Mouse (Mus musculus) retina, postnatal 7 days (tissue): ENCODE results near the gene Rgmb.
A peak's percentile ranks its signal among the peaks of the same experiment; 100 is the strongest.

Experiments
- DNase-seq: peaks from one replicate; pipeline ENCODE4 v3.0.0-alpha.2; 2012; ENCODE audit warnings: low read depth, low spot score

Rgmb gene

GRCm38 (mm10) chr17:15830766-15831644 is at the start of gene Rgmb:
Gene Rgmb (minus strand): TSS chr17:15831039.
- DNase-seq = no peak

- DNase-seq = no peak
Measured at GRCm38 (mm10) chr17:15874765-15875164, 43.9 kb upstream of the Rgmb start.

GRCm38 (mm10) chr17:15872093-15872492 is 41.3 kb upstream of the Rgmb start:
- no peak for DNase-seq

- DNase-seq = no peak
Measured at GRCm38 (mm10) chr17:15865249-15865648, 34.4 kb upstream of the Rgmb start.

GRCm38 (mm10) chr17:15862355-15862754 is 31.5 kb upstream of the Rgmb start:
- no peak for DNase-seq

GRCm38 (mm10) chr17:15853121-15853520 is 22.3 kb upstream of the Rgmb start:
- DNase-seq = no peak

- no peak for DNase-seq
Measured at GRCm38 (mm10) chr17:15850544-15850943, 19.7 kb upstream of the Rgmb start.

- no peak for DNase-seq
Measured at GRCm38 (mm10) chr17:15841425-15841824, 10.6 kb upstream of the Rgmb start.

GRCm38 (mm10) chr17:15832398-15832797 is 1.6 kb upstream of the Rgmb start:
- no peak for DNase-seq

- DNase-seq = peak; percentile 61
Measured at GRCm38 (mm10) chr17:15831810-15832209, 971 bp upstream of the Rgmb start.

GRCm38 (mm10) chr17:15830171-15830765 is 571 bp downstream of the Rgmb start:
- no peak for DNase-seq

GRCm38 (mm10) chr17:15829198-15830170 is 1.4 kb downstream of the Rgmb start:
- DNase-seq = no peak

GRCm38 (mm10) chr17:15828131-15828917 is 2.5 kb downstream of the Rgmb start:
- DNase-seq = no peak

GRCm38 (mm10) chr17:15826928-15827327 is 3.9 kb downstream of the Rgmb start:
- DNase-seq = no peak

- DNase-seq = peak; percentile 95
Measured at GRCm38 (mm10) chr17:15826444-15826909, 4.4 kb downstream of the Rgmb start.

GRCm38 (mm10) chr17:15825481-15826396 is 5.1 kb downstream of the Rgmb start:
- DNase-seq = peak; percentile 36

- DNase-seq = no peak
Measured at GRCm38 (mm10) chr17:15824854-15825253, 6.0 kb downstream of the Rgmb start.

- no peak for DNase-seq
Measured at GRCm38 (mm10) chr17:15824337-15824736, 6.5 kb downstream of the Rgmb start.

- no peak for DNase-seq
Measured at GRCm38 (mm10) chr17:15823838-15824237, 7.0 kb downstream of the Rgmb start.

- no peak for DNase-seq
Measured at GRCm38 (mm10) chr17:15823215-15823614, 7.6 kb downstream of the Rgmb start.
